Mouse (Mus musculus): ENCODE measurements around the gene Kcnh3. TPM values are rescaled to one million over a fixed set of nuclear protein-coding genes. Genes with fewer than 3 reads are reported as not detected.
"Not testable (repeated sequence)": the region's sequence is repeated elsewhere in the genome, so short reads cannot be mapped to it uniquely, and the experiment has no call there.

The Kcnh3 gene
- polyA plus RNA-seq, 1 experiment from 2014 or later, result 0.68 TPM

DNA sequence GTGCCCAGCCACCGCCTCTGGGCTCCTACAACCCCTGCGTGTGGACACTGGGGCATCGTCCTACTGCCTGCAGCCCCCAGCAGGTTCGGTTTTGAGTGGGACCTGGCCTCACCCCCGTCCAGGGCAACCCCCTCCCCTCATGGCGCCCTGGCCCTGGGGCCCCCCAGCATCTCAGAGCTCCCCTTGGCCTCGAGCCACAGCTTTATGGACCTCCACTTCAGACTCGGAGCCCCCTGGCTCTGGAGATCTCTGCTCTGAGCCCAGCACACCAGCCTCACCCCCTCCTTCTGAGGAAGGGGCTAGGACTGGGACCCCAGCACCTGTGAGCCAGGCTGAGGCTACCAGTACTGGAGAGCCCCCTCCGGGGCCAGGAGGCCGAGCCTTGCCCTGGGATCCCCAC lies 17.4 kb downstream of the Kcnh3 start:
- no peak for ATAC-seq (ENCODE audit: insufficient number of reproducible peaks, low FRiP score, low TSS enrichment, low read depth)
- H3K27me3 ChIP-seq, result no peaks in the 10 kb centered on the region
- no peak overlapping the region for H3K27ac ChIP-seq
- no peaks in the 10 kb centered on the region for H3K9me3 ChIP-seq
- H3K4me1 ChIP-seq, result 0 out of 2 replicates have a peak, but pooled peaks cover 6% of the 10 kb centered on the region
- no peak overlapping the region for H3K9ac ChIP-seq
- WGBS, result 90% methylated on average over 10 of the region's 10 CpGs
- no peak overlapping the region for H3K4me3 ChIP-seq
- no peak overlapping the region for H3K4me2 ChIP-seq
- peaks cover 59% of the 10 kb centered on the region for H3K36me3 ChIP-seq

DNA sequence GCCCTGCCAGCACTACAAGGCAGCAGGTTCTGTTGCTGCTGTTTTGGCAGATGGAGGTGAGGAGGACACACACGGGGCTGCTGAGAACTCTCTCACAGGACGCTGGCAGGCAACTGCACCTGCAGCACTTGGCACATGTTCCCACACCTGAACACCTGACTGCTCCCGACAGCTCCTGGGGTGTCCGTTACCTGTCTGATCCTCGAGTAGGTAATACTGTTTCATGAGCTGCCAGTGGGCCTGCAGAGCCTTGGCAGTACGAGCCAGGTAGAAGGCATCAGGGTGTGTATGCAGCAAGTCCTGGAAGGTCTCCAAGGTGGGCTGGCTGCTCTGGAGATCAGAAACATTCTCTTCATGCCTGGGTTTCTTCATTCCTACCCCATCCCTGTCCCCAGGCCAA lies 22.1 kb downstream of the Kcnh3 start:
- WGBS, result 79% methylated on average over 6 of the region's 6 CpGs
- not testable (repeated sequence) for H3K4me2 ChIP-seq; H3K9ac ChIP-seq; H3K4me3 ChIP-seq; H3K27me3 ChIP-seq; H3K27ac ChIP-seq; ATAC-seq (ENCODE audit: insufficient number of reproducible peaks, low FRiP score, low TSS enrichment, low read depth); H3K9me3 ChIP-seq
- Histone ChIP-seq H3K36me3 (peaks cover 74% of the 10 kb centered on the region), H3K4me1 (peaks cover 11% of the 10 kb centered on the region; the same call in 1 of the 2 replicates)

DNA sequence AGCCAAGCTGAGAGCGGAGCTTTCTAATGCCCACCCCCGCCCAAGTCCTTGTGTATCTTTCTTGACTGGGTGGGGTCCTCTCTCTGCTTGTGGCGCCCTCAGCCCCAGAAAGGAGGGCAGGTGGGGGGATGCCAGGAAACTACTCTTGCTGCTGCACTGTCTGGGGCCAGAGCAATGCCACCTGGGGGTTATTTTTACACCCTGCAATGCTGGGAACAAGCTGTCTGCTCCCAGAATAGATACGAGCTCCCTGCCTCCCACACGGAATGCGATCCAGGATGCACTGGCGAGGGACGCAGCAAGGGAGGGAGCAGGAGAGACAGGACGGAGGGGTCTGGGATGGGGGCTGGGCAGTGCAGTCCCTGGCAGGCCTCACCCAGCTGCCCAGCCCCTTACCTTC lies 24.3 kb downstream of the Kcnh3 start:
- Histone ChIP-seq H3K36me3 (peaks cover 55% of the 10 kb centered on the region), H3K9ac (no peak overlapping the region), H3K9me3 (no peaks in the 10 kb centered on the region), H3K4me3 (no peak overlapping the region), H3K4me1 (peaks cover 15% of the 10 kb centered on the region; the same call in 1 of the 2 replicates), H3K27ac (no peak overlapping the region), H3K27me3 (no peaks in the 10 kb centered on the region), H3K4me2 (no peak overlapping the region)
- WGBS, result 85% methylated on average over 9 of the region's 9 CpGs
- no peak for ATAC-seq (ENCODE audit: insufficient number of reproducible peaks, low FRiP score, low TSS enrichment, low read depth)

DNA sequence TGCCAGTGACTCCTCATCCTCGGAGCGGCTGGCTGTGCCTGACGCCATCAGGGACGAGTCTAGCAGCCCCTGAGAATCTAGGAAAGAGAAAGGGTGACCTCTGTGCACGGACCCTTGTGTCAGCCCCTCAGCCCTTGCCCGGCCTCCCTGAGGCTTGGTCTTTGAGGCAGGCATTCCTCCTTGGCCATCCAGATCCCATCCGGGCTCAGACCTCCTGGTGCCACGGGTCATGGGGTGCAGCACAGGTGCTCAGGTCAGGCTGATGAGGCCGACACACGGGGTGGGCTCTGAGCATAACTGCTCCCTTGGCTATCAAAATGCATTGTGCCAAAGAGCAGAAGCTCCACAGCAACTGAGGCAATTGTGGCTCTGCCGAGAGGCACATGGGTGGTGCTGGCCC lies 25.3 kb downstream of the Kcnh3 start:
- no peak overlapping the region for H3K4me2 ChIP-seq
- peaks cover 45% of the 10 kb centered on the region for H3K36me3 ChIP-seq
- WGBS, result 92% methylated on average over 11 of the region's 11 CpGs
- H3K9me3 ChIP-seq, result no peaks in the 10 kb centered on the region
- 0 out of 2 replicates have a peak overlapping the region, but pooled peaks have one; percentile 7 for H3K9ac ChIP-seq
- H3K4me3 ChIP-seq, result no peak overlapping the region
- H3K4me1 ChIP-seq, result peaks cover 15% of the 10 kb centered on the region; the same call in 1 of the 2 replicates
- H3K27ac ChIP-seq, result no peak overlapping the region
- H3K27me3 ChIP-seq, result no peaks in the 10 kb centered on the region
- no peak for ATAC-seq (ENCODE audit: insufficient number of reproducible peaks, low FRiP score, low TSS enrichment, low read depth)

DNA sequence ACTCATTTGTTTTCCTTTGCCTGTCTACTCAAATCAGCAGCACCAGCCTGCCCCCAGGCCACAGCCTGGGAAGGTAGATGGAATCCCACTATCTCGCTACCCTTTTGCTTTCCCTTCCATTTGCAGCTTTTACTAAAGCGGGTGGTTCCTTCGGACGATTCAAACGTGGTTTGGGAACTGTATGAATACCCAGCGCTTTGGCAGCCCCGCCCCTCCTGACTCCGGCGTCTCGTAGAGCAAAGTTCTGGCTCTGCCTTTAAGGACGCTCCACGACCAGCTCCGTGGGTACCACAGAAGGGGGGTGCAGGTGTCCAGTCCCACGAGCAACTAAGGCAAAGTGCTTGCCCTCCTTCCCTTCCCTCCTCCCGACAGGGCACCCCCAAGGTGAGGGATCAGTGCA lies 26.4 kb downstream of the Kcnh3 start:
- under 1% methylated on average over 14 of the region's 15 CpGs for WGBS
- H3K27me3 ChIP-seq; H3K9me3 ChIP-seq; ATAC-seq (ENCODE audit: insufficient number of reproducible peaks, low FRiP score, low TSS enrichment, low read depth): not testable (repeated sequence)
- Histone ChIP-seq H3K36me3 (peaks cover 34% of the 10 kb centered on the region), H3K4me1 (peaks cover 15% of the 10 kb centered on the region; the same call in 1 of the 2 replicates), H3K27ac (peak overlapping the region; percentile 75), H3K4me2 (peak overlapping the region; percentile 73), H3K9ac (peak overlapping the region; percentile 28; the same call in 1 of the 2 replicates), H3K4me3 (peak overlapping the region; percentile 70)

DNA sequence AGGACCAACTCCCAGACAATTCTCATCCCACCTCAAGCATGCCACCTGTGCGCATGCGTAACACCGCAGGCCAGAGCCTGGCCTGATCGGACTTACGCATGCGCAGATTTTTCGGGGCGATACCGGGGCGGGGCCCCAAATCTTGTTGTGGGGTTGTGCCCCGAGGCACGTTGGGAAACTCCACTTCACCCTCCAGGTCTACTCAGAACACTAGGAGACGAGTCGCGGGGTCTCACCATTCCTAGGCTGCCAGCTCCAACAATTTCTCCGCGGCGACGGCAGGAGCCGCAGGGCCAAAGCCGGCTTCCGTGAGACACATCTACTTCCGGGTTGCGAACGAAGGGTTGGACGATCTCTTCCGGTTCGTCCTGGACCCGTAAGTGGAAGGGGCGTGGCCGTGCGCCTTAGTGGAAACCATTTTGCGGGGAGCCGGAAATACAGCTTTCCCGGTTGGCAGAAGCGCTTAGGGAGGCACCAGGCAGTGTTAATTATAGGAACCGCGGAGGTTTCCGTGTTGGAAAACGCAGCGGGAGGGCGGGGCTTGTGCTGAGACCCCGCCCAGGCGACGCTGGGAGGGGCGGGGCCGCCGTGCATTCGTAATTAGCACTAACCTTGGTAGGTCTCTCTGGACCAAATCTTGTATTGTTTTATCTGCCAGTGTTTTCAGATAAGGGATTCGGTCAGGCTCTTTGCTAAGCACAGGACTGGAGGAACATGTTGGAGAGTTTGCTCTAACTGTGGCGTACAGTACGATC lies 27.1 kb downstream of the Kcnh3 start, which contains the start of gene Mcrs1:
Gene Mcrs1, minus strand, starts transcription at position 336 of the 755 bp plus-strand sequence.
- peaks cover 15% of the 10 kb centered on the region; the same call in 1 of the 2 replicates for H3K4me1 ChIP-seq
- H3K9ac ChIP-seq, result peak within 1 kb of the TSS; percentile 37
- peaks cover 27% of the 10 kb centered on the region for H3K36me3 ChIP-seq
- peak within 1 kb of the TSS; percentile 70 for H3K4me3 ChIP-seq
- ATAC-seq (ENCODE audit: insufficient number of reproducible peaks, low FRiP score, low TSS enrichment, low read depth), result peak; percentile 95
- under 1% methylated on average over 52 of the region's 52 CpGs for WGBS
- peak within 1 kb of the TSS; percentile 73 for H3K4me2 ChIP-seq
- no peaks in the 10 kb centered on the region for H3K9me3 ChIP-seq
- peak within 1 kb of the TSS; percentile 98 for H3K27ac ChIP-seq
- H3K27me3 ChIP-seq, result no peaks in the 10 kb centered on the region

DNA sequence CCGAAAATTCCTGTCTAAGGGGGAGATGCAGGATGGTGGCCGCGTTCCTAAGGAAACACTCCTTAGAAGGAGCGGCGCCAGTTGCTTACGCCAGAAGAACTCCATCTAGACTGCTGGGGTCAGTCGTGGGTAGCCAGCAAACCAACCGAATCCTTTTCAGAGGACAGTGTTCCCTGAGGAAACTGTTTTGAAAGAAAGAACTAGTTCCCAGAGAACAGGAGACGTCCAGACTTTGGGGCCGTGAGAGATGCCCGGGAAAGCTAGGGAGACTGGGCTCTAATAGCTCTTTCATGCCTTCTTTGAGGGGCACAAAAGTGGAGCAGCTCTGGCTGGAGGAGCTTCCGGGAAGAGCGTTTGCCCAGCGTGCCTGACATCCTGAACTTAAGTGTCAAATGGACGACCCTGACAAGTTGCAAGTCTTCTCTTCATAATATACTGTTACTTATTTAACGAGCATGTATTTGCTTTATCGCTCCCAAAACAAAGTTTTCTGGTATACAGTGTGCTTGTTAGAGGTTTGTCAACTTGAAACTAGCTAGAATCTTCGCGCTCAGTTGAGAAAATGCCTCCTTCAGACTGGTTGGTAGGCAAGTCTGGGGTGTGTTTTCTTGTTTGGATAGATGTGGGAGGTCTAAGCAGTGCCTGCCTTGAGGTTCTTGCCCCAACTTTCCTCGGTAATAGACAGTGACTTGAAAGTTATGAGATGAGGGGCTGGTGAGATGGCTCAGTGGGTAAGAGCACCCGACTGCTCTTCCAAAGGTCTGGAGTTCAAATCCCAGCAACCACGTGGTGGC lies 27.9 kb downstream of the Kcnh3 start:
- ATAC-seq (ENCODE audit: insufficient number of reproducible peaks, low FRiP score, low TSS enrichment, low read depth), result peak; percentile 68
- Histone ChIP-seq H3K9ac (peak overlapping the region; percentile 28), H3K4me1 (peaks cover 15% of the 10 kb centered on the region; the same call in 1 of the 2 replicates), H3K4me2 (peak overlapping the region; percentile 73), H3K36me3 (peaks cover 20% of the 10 kb centered on the region), H3K4me3 (peak overlapping the region; percentile 70), H3K9me3 (no peaks in the 10 kb centered on the region), H3K27me3 (no peaks in the 10 kb centered on the region), H3K27ac (peak overlapping the region; percentile 98)
- 3% methylated on average over 22 of the region's 22 CpGs for WGBS

DNA sequence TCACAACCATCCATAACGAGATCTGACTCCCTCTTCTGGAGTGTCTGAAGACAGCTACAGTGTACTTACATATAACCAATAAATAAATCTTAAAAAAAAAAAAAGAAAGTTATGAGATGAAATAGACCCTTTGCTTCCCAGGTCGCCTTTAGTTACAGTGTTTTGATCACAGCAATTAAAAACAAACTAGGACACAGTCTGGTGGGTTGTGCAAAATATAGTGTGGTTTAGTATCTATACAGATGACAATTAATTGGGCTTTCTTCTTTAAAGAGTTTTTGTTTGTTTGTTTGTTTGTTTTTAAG lies 28.5 kb downstream of the Kcnh3 start:
- not testable (repeated sequence) for ATAC-seq (ENCODE audit: insufficient number of reproducible peaks, low FRiP score, low TSS enrichment, low read depth)
- 38% methylated on average over 2 of the region's 2 CpGs for WGBS

DNA sequence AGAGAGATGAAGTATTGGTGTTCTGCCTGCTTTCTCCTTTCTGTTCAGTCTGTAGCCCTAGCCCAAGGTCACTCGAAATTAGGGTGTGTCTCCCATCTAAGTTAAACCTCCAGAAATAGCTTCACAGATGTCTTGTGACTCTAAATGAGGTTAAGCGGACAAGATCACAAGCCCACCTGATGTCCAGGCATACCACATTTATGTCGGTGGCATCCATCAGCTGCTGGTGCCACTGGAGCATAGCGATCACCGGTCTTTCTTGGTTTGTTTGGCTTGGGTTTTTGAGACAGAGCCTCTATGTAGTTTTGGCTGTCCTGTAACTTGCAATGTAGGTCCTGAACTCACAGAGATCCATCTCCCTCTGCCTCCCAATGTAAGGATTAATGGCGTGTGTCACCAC lies 29.1 kb downstream of the Kcnh3 start:
- no peaks in the 10 kb centered on the region for H3K9me3 ChIP-seq
- 94% methylated on average over 6 of the region's 6 CpGs for WGBS
- H3K4me3 ChIP-seq, result no peak overlapping the region
- peaks cover 8% of the 10 kb centered on the region for H3K36me3 ChIP-seq
- no peak overlapping the region for H3K9ac ChIP-seq
- H3K27ac ChIP-seq, result no peak overlapping the region
- no peak for ATAC-seq (ENCODE audit: insufficient number of reproducible peaks, low FRiP score, low TSS enrichment, low read depth)
- H3K4me2 ChIP-seq, result no peak overlapping the region
- H3K4me1 ChIP-seq, result peaks cover 15% of the 10 kb centered on the region; the same call in 1 of the 2 replicates
- no peaks in the 10 kb centered on the region for H3K27me3 ChIP-seq

More for the DNA sequence above, 28.5 kb downstream of the Kcnh3 start:
- H3K9me3 ChIP-seq, H3K27me3 ChIP-seq, H3K9ac ChIP-seq: not testable (repeated sequence)
- Histone ChIP-seq H3K4me3 (peak overlapping the region; percentile 70; the same call in 1 of the 2 replicates), H3K4me2 (peak overlapping the region; percentile 73; the same call in 1 of the 2 replicates), H3K27ac (peak overlapping the region; percentile 98; the same call in 1 of the 2 replicates), H3K36me3 (peaks cover 14% of the 10 kb centered on the region), H3K4me1 (peaks cover 15% of the 10 kb centered on the region; the same call in 1 of the 2 replicates)

DNA sequence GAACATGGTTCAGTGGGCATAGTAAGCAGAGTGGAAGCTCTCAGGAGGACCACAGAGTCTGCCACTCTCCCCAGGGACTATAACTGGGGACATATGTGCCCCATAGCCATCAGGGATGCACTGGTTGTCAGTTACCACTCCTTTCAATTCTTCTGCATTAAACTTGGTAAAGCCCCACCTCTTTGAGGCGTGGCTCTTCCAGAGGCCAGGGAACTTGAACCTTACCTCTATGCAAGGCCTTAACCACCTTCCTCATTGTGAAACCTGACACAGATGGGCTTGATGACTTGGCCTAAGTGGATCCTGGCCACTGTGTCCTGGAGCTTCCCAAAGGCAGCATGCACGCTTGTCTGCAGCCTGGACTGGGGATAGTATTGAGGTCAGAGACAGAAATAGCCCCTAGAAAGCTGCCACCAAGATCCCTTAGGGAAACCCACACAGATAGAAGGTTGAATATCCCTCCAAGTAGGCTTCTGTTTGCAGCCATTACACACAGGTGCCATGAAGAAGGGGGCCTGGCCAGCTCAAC lies 29.9 kb downstream of the Kcnh3 start:
- WGBS, result 77% methylated on average over 2 of the region's 2 CpGs
- Histone ChIP-seq H3K4me3 (no peak overlapping the region), H3K9ac (no peak overlapping the region), H3K27ac (no peak overlapping the region), H3K4me2 (no peak overlapping the region), H3K9me3 (no peaks in the 10 kb centered on the region), H3K4me1 (peaks cover 15% of the 10 kb centered on the region; the same call in 1 of the 2 replicates), H3K36me3 (peaks cover under 1% of the 10 kb centered on the region; the same call in 1 of the 2 replicates), H3K27me3 (no peaks in the 10 kb centered on the region)
- ATAC-seq (ENCODE audit: insufficient number of reproducible peaks, low FRiP score, low TSS enrichment, low read depth), result no peak

DNA sequence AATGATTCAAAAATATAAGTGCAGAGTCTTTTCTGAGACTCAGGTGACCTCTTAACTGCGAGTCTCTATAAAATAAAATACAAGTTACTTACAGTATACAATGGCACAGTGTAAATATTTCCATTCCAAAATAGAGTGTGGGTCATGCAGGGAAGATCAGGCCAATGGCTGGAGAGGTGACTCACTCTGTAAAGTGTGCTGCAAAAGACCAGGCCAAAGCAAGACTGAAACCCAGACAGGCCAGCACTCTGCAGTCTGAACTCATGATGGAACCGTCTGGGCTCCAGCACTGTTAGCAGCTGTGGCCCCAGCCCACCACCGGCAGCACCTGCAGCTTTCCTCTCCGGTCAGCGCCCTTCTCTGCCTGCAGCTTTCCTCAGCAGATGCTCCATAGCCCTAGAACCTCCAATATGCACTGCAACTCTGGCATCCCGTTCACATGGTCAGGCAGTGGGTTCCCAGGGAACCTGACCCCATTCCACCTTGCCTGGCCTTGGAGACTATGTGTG lies 30.6 kb downstream of the Kcnh3 start:
- Histone ChIP-seq H3K4me3 (no peak overlapping the region), H3K27me3 (no peaks in the 10 kb centered on the region), H3K36me3 (no peaks in the 10 kb centered on the region), H3K27ac (no peak overlapping the region), H3K4me2 (no peak overlapping the region), H3K4me1 (peaks cover 13% of the 10 kb centered on the region; the same call in 1 of the 2 replicates), H3K9me3 (no peaks in the 10 kb centered on the region), H3K9ac (no peak overlapping the region)
- no peak for ATAC-seq (ENCODE audit: insufficient number of reproducible peaks, low FRiP score, low TSS enrichment, low read depth)
- 80% methylated on average over 6 of the region's 6 CpGs for WGBS

All from limb, embryonic 15.5 days (tissue).